Mouse (Mus musculus) neural tube, embryonic 14.5 days (tissue): ENCODE measurements around the gene Gm20388. TPM values are rescaled to one million over a fixed set of nuclear protein-coding genes. Genes with fewer than 3 reads are reported as not detected.

Experiments
- ATAC-seq: fragments of 200-750 bp; cut with Nextera tagmentation; 2 replicates; pipeline ENCODE4 v1.8.0; 2017; ENCODE audit warnings: low read depth, mild to moderate bottlenecking, moderate TSS enrichment, moderate library complexity
- H3K27ac ChIP-seq: fragments of 300-500 bp; sonication (generic); 2 replicates; pipeline ENCODE4 v1.5.1; 2014; ENCODE audit warnings: low read depth, mild to moderate bottlenecking, control low read depth, low read length, moderate library complexity, mixed read lengths
- H3K27me3 ChIP-seq: fragments of 300-500 bp; sonication (generic); 2 replicates; pipeline ENCODE4 v1.6.1; 2014; ENCODE audit warnings: low read length; ENCODE audit not compliant: control insufficient read depth, insufficient read depth
- H3K36me3 ChIP-seq: fragments of 300-500 bp; sonication (generic); 2 replicates; pipeline ENCODE4 v1.6.1; 2014; ENCODE audit warnings: low read length, mixed read lengths; ENCODE audit not compliant: control insufficient read depth, insufficient read depth
- H3K4me1 ChIP-seq: fragments of 300-500 bp; sonication (generic); 2 replicates; pipeline ENCODE4 v1.6.1; 2014; ENCODE audit warnings: low read length; ENCODE audit not compliant: control insufficient read depth, insufficient read depth
- H3K4me2 ChIP-seq: fragments of 300-500 bp; sonication (generic); 2 replicates; pipeline ENCODE4 v1.6.1; 2014; ENCODE audit warnings: mild to moderate bottlenecking, low read depth, low read length, control low read depth
- H3K4me3 ChIP-seq: fragments of 300-500 bp; sonication (generic); 2 replicates; pipeline ENCODE4 v1.5.1; 2014; ENCODE audit warnings: low read depth, low read length, control low read depth, mixed read lengths
- H3K9ac ChIP-seq: fragments of 300-500 bp; sonication (generic); replicated peaks from 2 replicates; pipeline ENCODE4 v1.6.1; 2014; ENCODE audit warnings: low read depth, mild to moderate bottlenecking, control low read depth, low read length, mixed read lengths
- H3K9me3 ChIP-seq: fragments of 300-500 bp; sonication (generic); 2 replicates; pipeline ENCODE4 v1.6.1; 2016; ENCODE audit warnings: low read length; ENCODE audit not compliant: control insufficient read depth
- WGBS: fragments of 180-500 bp; shearing (Covaris S2); extraction: QIAGEN DNeasy Blood & Tissue Kit; methylation state at CpG from one replicate; pipeline ENCODE4 v1.1.7; 2014; 5-methylcytosine and 5-hydroxymethylcytosine counted together
- polyA plus RNA-seq: library from polyadenylated mRNA; unstranded; fragments of >200 nt; fragmentation: Nextera tagmentation; extraction: Ambion mirVana; gene quantifications from 2 replicates; pipeline ENCODE4 v1.2.1, GENCODE M21; 2014

Gm20388 gene
- polyA plus RNA-seq, 1 experiment from 2014 or later = 10.3 TPM

GRCm38 (mm10) chr8:122746439-122746838 lies 2835.8 kb downstream of the Gm20388 start:
- Histone ChIP-seq H3K9me3 (no peaks in the 10 kb centered on the region), H3K27ac (peak overlapping the region; percentile 99), H3K4me2 (peak overlapping the region; percentile 36; the same call in 1 of the 2 replicates), H3K4me3 (no peak overlapping the region), H3K36me3 (no peaks in the 10 kb centered on the region), H3K4me1 (peaks cover 67% of the 10 kb centered on the region), H3K27me3 (no peaks in the 10 kb centered on the region), H3K9ac (no peak overlapping the region)
- WGBS = 28% methylated on average over 7 of the region's 7 CpGs
- no peak for ATAC-seq

GRCm38 (mm10) chr8:122747825-122748224 lies 2837.2 kb downstream of the Gm20388 start:
- Histone ChIP-seq H3K9ac (no peak overlapping the region), H3K4me3 (no peak overlapping the region), H3K9me3 (no peaks in the 10 kb centered on the region), H3K27me3 (no peaks in the 10 kb centered on the region), H3K4me2 (no peak overlapping the region), H3K36me3 (no peaks in the 10 kb centered on the region), H3K27ac (peak overlapping the region; percentile 99), H3K4me1 (peaks cover 56% of the 10 kb centered on the region)
- no peak for ATAC-seq
- WGBS = 100% methylated on average over 1 of the region's 1 CpGs

GRCm38 (mm10) chr8:122749333-122749958 lies 2838.8 kb downstream of the Gm20388 start:
- Histone ChIP-seq H3K4me2 (peak overlapping the region; percentile 39), H3K4me1 (peaks cover 42% of the 10 kb centered on the region), H3K27me3 (no peaks in the 10 kb centered on the region), H3K4me3 (peak overlapping the region; percentile 26; the same call in 1 of the 2 replicates), H3K27ac (peak overlapping the region; percentile 89), H3K9ac (peak overlapping the region; percentile 22; the same call in 1 of the 2 replicates), H3K9me3 (no peaks in the 10 kb centered on the region), H3K36me3 (no peaks in the 10 kb centered on the region)
- ATAC-seq = no peak
- 43% methylated on average over 6 of the region's 6 CpGs for WGBS

- Histone ChIP-seq H3K27ac (peak overlapping the region; percentile 89), H3K4me1 (peaks cover 24% of the 10 kb centered on the region), H3K4me3 (peak overlapping the region; percentile 26), H3K36me3 (no peaks in the 10 kb centered on the region), H3K27me3 (no peaks in the 10 kb centered on the region), H3K9me3 (no peaks in the 10 kb centered on the region), H3K9ac (peak overlapping the region; percentile 46), H3K4me2 (peak overlapping the region; percentile 39)
- WGBS = 40% methylated on average over 5 of the region's 5 CpGs
- peak; percentile 62 for ATAC-seq
Observed at GRCm38 (mm10) chr8:122751342-122751741, 2840.7 kb downstream of the Gm20388 start.

- WGBS = 63% methylated on average over 29 of the region's 29 CpGs
- peak; percentile 59; the same call in 1 of the 2 replicates for ATAC-seq
- Histone ChIP-seq H3K9me3 (no peaks in the 10 kb centered on the region), H3K27me3 (no peaks in the 10 kb centered on the region), H3K4me2 (peak overlapping the region; percentile 39), H3K4me3 (peak overlapping the region; percentile 26), H3K36me3 (no peaks in the 10 kb centered on the region), H3K27ac (peak overlapping the region; percentile 89), H3K4me1 (peaks cover 15% of the 10 kb centered on the region), H3K9ac (peak overlapping the region; percentile 46)
Observed at GRCm38 (mm10) chr8:122752111-122752721, 2841.6 kb downstream of the Gm20388 start.

GRCm38 (mm10) chr8:122758597-122758996 lies 2848.0 kb downstream of the Gm20388 start:
- no peak overlapping the region for H3K27ac ChIP-seq

GRCm38 (mm10) chr8:122760116-122760515 lies 2849.5 kb downstream of the Gm20388 start:
- H3K27ac ChIP-seq = 0 out of 2 replicates have a peak overlapping the region, but pooled peaks have one; percentile 39
- H3K4me2 ChIP-seq = no peak overlapping the region
- no peaks in the 10 kb centered on the region for H3K9me3 ChIP-seq
- no peak overlapping the region for H3K9ac ChIP-seq
- no peak for ATAC-seq
- H3K27me3 ChIP-seq = no peaks in the 10 kb centered on the region
- H3K4me3 ChIP-seq = no peak overlapping the region
- no peaks in the 10 kb centered on the region for H3K36me3 ChIP-seq
- 69% methylated on average over 7 of the region's 7 CpGs for WGBS
- 0 out of 2 replicates have a peak, but pooled peaks cover 7% of the 10 kb centered on the region for H3K4me1 ChIP-seq

More at GRCm38 (mm10) chr8:122758597-122758996, 2848.0 kb downstream of the Gm20388 start:
- Histone ChIP-seq H3K9ac (no peak overlapping the region), H3K4me3 (no peak overlapping the region), H3K36me3 (no peaks in the 10 kb centered on the region), H3K4me2 (no peak overlapping the region), H3K9me3 (no peaks in the 10 kb centered on the region), H3K27me3 (no peaks in the 10 kb centered on the region), H3K4me1 (0 out of 2 replicates have a peak, but pooled peaks cover 7% of the 10 kb centered on the region)
- no peak for ATAC-seq

- H3K4me1 ChIP-seq = 0 out of 2 replicates have a peak, but pooled peaks cover 7% of the 10 kb centered on the region
- H3K9me3 ChIP-seq = no peaks in the 10 kb centered on the region
- H3K27me3 ChIP-seq = no peaks in the 10 kb centered on the region
- no peak overlapping the region for H3K9ac ChIP-seq
- H3K4me3 ChIP-seq = no peak overlapping the region
- 69% methylated on average over 6 of the region's 6 CpGs for WGBS
- H3K36me3 ChIP-seq = no peaks in the 10 kb centered on the region
- no peak for ATAC-seq
- no peak overlapping the region for H3K27ac ChIP-seq
- no peak overlapping the region for H3K4me2 ChIP-seq
Observed at GRCm38 (mm10) chr8:122761109-122761508, 2850.5 kb downstream of the Gm20388 start.

GRCm38 (mm10) chr8:122762731-122763266 lies 2852.2 kb downstream of the Gm20388 start:
- H3K36me3 ChIP-seq = no peaks in the 10 kb centered on the region
- H3K9ac ChIP-seq = no peak overlapping the region
- no peaks in the 10 kb centered on the region for H3K27me3 ChIP-seq
- no peaks in the 10 kb centered on the region for H3K9me3 ChIP-seq
- 0 out of 2 replicates have a peak, but pooled peaks cover 10% of the 10 kb centered on the region for H3K4me1 ChIP-seq
- no peak overlapping the region for H3K27ac ChIP-seq
- ATAC-seq = no peak
- no peak overlapping the region for H3K4me3 ChIP-seq
- 60% methylated on average over 12 of the region's 12 CpGs for WGBS
- H3K4me2 ChIP-seq = no peak overlapping the region
